Mouse (Mus musculus): ENCODE data around the gene Akt3. TPM values are rescaled to one million over a fixed set of nuclear protein-coding genes. Genes with fewer than 3 reads are reported as not detected.

Akt3 gene
- total RNA-seq (2015) (35.5 and 39.3 TPM in 2 replicates), total RNA-seq (2017) (48.1 and 49.0 TPM in 2 replicates)

DNA sequence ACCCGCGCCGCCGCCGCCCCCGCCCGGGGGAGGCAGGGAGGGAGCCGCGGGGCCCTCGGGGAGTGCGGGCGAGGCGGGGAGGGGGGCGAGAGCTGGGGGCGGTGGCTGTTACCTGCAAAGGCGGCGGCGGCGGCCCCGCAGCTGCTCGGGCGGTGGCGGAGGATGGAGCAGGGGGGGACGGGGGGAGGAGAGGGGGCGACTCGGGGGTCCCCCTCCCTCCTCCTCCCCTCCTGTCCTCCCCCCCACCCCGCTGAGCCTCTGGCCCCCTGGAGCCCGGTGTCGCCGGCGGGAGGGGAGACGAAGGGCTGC is at the start of gene Akt3:
Gene Akt3, minus strand, starts transcription at position 170 of the 309 bp plus-strand sequence.
- ATAC-seq (replicated peaks; ENCODE audit: poor library complexity): no peak

- no peak for ATAC-seq (replicated peaks; ENCODE audit: poor library complexity)
Observed at GRCm38 (mm10) chr1:177307549-177307948, 49.5 kb upstream of the Akt3 start.

DNA sequence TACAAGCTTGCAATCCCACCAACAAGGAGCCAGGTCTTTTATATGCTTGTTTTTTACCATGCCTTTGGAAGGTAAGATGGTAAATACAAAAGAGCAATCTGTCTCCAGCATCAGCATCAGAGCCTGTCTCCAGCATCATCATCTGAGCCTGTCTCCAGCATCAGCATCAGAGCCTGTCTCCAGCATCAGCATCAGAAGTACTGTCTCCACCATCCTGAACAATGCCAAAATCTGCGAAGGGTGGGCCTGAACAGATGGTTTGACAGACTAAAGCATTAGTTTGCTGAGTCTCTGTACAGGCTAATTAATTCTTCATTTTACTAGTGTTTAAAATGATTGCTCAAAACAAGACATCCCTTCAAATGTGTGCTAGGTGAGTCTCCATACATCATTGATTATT is 40.2 kb upstream of the Akt3 start:
- ATAC-seq (replicated peaks; ENCODE audit: poor library complexity): no peak

DNA sequence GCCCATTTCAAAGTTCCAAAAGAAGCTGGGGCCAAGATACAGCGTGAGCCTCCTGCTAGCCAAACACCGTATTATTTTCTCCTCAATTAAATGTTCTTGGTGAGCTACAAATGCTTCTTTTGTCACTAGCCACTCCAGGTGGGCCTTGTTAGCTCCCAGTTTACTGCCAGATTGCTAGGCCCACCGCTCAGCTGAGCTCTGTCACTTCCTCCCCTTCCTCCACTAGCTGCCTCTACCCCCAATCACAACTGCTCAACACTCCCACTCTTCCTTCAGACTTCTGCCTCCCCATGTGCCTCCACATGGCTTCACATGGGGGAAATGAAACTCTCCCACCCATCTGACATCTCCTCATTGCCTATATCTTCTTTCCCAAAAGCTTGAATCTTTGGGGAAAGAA is 28.8 kb upstream of the Akt3 start:
- peak; percentile 81 for ATAC-seq (replicated peaks; ENCODE audit: poor library complexity)

GRCm38 (mm10) chr1:177281925-177282324 is 23.9 kb upstream of the Akt3 start:
- peak; percentile 63 for ATAC-seq (replicated peaks; ENCODE audit: poor library complexity)

DNA sequence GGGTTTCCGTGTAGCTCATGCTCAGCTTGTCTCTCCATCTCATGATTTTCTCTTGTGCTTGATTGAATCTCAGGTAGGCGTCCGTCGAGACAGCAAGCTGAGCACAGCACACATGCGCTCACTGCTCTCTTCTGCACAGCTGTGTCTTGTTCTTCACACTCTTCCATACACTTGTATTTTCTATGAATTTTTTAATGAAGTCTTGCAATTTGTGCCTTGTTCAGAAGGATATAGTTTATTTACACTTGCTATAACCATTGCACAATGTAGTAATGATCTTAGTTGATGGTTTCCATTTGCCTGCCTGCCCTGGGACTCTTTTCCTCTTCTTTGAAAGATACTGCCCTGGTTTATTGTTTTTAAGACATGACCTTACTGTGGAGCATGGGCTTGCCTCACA is 19.4 kb upstream of the Akt3 start:
- no peak for ATAC-seq (replicated peaks; ENCODE audit: poor library complexity)

GRCm38 (mm10) chr1:177267645-177268044 is 9.6 kb upstream of the Akt3 start:
- peak; percentile 96 for ATAC-seq (replicated peaks; ENCODE audit: poor library complexity)

- ATAC-seq (replicated peaks; ENCODE audit: poor library complexity): no peak
Observed at GRCm38 (mm10) chr1:177262926-177263325, 4.9 kb upstream of the Akt3 start.

DNA sequence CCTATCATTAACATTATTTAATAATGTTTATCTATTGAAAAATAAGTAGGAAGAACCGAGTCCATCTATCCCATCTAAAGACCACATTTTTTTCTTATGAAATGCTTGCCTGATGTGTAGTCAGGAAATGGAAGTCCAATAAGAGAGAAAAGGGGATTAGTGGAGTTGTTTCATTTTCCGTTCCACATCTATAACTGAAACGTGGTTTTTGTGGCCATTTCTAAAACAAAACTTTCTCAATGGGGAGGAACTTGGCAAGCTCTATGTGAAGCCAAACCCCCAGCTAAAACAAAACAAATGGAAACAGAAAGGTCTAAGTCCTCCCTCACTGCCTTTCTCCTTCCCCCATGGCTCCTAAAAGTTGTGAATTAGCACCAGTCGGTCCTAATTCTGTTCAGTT is 2.8 kb upstream of the Akt3 start:
- ATAC-seq (replicated peaks; ENCODE audit: poor library complexity): peak; percentile 21

DNA sequence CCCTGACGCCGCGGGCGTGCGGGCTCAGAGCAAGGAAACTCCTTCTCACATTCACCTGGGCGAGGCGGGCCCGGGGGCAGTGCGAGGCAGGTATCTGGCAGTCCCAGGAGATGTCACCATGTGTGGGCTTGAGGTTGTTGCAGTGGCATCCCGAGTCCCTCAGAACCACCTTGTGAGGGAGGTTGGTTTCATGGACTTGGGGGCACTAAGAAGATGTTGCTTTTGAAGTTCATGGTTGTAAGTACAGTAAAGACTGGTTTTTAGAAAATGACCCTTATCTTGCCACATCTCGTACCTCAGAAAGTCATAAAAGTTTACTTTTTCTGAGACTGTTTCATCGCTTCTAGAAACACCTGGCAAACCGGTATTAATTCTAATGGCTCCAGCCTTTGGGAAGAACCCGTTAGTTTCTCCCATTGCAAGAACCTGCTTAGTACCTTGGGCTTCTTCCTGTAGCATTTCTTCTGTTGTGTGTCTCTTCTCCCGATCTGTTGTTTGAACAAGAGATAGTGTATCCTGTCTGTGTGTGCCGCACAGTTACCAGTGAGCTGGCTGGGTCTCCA is 1.1 kb upstream of the Akt3 start:
- ATAC-seq (replicated peaks; ENCODE audit: poor library complexity): no peak

- ATAC-seq (replicated peaks; ENCODE audit: poor library complexity): peak; percentile 64
Observed at GRCm38 (mm10) chr1:177258343-177259037, 487 bp upstream of the Akt3 start.

DNA sequence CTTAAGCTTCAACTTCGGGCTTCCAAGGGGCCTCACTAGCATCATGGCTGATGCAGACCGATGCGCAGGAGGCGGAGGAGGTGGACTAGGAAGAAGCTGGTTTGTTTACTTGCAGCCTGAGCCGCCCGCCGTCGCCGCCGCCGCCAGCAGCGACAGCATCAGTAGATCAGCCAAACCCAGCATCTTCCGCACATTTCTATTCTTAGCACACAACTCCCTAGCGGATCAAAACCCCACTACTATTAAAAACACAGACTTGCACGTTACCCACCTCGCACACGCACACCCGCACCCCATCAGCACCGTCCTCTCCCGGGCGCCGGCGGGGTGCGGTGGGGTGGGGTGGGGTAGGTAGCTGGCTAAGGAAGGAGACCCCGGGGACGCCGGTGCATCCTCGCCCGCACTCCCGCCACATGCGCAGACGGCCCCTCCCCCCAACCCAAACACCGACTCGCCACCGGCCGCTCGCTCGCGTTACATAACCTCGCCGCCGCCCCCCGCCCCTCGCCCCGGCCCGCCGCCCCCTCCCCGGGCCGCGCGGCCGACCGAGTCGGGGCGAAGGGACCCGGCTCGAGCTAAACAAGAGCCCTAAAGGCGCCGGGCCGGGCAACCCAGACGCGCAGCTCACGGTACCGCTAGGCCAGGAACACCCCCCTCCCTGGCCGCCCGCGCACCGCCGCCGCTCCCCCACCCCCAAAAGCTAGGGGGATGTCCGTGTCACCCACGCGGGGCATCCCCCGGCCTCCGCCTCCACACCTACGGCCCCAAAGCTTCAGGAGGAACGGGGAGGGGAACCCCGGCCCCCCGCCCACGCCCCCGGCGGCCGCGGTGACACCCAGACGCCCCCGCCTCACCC is 597 bp downstream of the Akt3 start:
- ATAC-seq (replicated peaks; ENCODE audit: poor library complexity): peak; percentile 59

DNA sequence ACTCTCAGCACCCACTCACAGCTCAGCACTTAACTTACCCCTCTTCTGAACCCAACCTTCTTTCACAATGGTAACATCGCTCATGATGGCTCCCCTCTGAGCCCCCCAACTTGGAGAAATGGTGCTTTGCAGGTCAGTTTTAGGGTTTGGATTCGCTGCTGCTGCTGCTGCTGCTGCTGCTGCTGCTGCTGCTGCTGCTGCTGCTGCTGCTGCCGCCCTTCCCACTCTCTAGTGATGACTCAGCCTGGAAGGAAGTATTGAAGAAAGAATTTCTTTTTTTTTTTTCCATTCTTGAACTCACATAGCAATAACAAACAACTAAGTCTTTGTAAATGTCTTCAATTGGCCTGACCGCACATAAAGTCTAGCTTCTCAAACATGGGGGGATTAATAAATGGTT is 9.4 kb downstream of the Akt3 start:
- 0 out of 2 replicates have a peak, but pooled peaks have one; percentile 20 for ATAC-seq (replicated peaks; ENCODE audit: poor library complexity)

- ATAC-seq (replicated peaks; ENCODE audit: poor library complexity): no peak
Observed at GRCm38 (mm10) chr1:177238368-177238767, 19.6 kb downstream of the Akt3 start.

DNA sequence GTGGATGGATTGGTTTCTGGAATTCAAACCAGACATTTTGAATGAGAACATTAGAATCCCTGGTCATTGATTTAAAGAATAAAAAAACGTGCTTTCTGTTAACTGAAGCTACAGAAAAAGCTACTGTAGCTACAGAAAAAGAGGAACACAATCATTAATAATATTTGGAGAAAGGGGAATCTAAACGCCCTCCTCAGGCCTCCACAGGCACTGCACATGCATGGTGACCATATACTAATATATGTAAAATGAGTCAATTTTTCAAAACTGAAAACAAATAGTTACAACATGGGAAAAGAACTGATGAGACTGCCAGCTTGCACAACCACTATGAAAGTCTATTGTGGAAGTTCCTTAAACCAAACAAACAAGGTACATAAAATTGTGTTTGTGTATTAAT is 21.3 kb downstream of the Akt3 start:
- peak; percentile 83 for ATAC-seq (replicated peaks; ENCODE audit: poor library complexity)

- no peak for ATAC-seq (replicated peaks; ENCODE audit: poor library complexity)
Observed at GRCm38 (mm10) chr1:177236249-177236648, 21.8 kb downstream of the Akt3 start.

GRCm38 (mm10) chr1:177234462-177234861 is 23.5 kb downstream of the Akt3 start:
- ATAC-seq (replicated peaks; ENCODE audit: poor library complexity): no peak

GRCm38 (mm10) chr1:177231122-177231521 is 26.9 kb downstream of the Akt3 start:
- ATAC-seq (replicated peaks; ENCODE audit: poor library complexity): no peak

DNA sequence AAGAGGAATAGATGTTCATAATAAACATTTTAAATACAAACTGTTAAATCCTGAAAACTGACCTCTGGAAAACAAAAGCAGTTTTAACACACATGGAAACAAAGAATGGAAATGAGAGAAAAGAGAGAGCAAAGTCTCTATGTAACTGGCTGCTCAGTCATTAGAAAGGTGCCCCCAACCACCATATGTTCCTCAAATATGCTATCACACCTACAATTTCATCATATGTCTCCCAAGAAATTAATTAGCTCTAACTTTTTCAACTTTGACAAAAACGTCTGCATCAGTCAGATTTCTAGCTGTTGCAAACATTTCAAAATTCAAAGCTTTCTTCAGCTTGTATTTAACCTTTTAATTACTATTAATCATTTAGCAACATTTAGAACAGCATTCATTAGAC is 59.0 kb downstream of the Akt3 start:
- ATAC-seq (replicated peaks; ENCODE audit: poor library complexity): no peak

DNA sequence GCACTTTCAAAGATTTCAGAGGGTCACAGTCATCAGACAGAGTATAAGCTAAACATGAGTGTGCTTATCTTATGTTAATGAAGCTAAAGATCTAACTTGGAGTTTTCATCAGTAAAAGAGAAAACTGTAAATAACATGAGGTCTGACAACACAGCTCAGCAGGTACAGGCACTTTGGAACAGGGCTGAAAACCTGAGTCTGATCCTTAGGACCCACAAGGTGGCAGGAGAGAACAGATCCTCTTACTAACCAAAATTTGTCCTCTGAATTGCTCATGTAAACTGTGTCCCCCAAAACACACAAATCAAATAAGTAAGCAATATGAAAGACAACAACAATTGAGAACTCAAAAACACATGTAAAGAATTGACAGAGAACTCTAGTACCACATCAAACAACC is 62.8 kb downstream of the Akt3 start:
- 0 out of 2 replicates have a peak, but pooled peaks have one; percentile 57 for ATAC-seq (replicated peaks; ENCODE audit: poor library complexity)

GRCm38 (mm10) chr1:177194324-177194723 is 63.7 kb downstream of the Akt3 start:
- ATAC-seq (replicated peaks; ENCODE audit: poor library complexity): no peak

GRCm38 (mm10) chr1:177191623-177192022 is 66.4 kb downstream of the Akt3 start:
- no peak for ATAC-seq (replicated peaks; ENCODE audit: poor library complexity)

Data from megakaryocyte progenitor cell, adult 5-6 weeks (primary cell).